Mouse (Mus musculus) lung, postnatal 0 days (tissue): ENCODE data around the gene Tldc1.

Source experiments
- CTCF ChIP-seq: IDR thresholded peaks from 2 replicates; pipeline ENCODE4 v1.5.1; 2016; ENCODE audit warnings: antibody characterized with exemption, mild to moderate bottlenecking
- EP300 ChIP-seq: IDR thresholded peaks from 2 replicates; pipeline ENCODE4 v1.6.1; 2016; ENCODE audit warnings: antibody characterized with exemption, mild to moderate bottlenecking, control low read depth

GRCm38 (mm10) chr8:119786871-119787270 lies 8.7 kb upstream of the Tldc1 start:
- TF ChIP-seq CTCF (no peak), EP300 (no peak)
